Mouse (Mus musculus): ENCODE data around the gene Rdh16f2.
"Not testable (repeated sequence)": the region's sequence is repeated elsewhere in the genome, so short reads cannot be mapped to it uniquely, and the experiment has no call there.

Gene Rdh16f2

GRCm38 (mm10) chr10:127866232-127866631 lies at the start of gene Rdh16f2:
TSS of gene Rdh16f2 (plus strand) at chr10:127866474.
- no peak for DNase-seq

GRCm38 (mm10) chr10:127817268-127817910 lies 48.9 kb upstream of the Rdh16f2 start:
- DNase-seq, result not testable (repeated sequence)

GRCm38 (mm10) chr10:127821806-127822205 lies 44.5 kb upstream of the Rdh16f2 start:
- not testable (repeated sequence) for DNase-seq

GRCm38 (mm10) chr10:127825386-127825785 lies 40.9 kb upstream of the Rdh16f2 start:
- DNase-seq, result peak in 1 of 2 experiments; percentile 26

GRCm38 (mm10) chr10:127829121-127829520 lies 37.2 kb upstream of the Rdh16f2 start:
- peak in 1 of 2 experiments; percentile 14 for DNase-seq

DNA sequence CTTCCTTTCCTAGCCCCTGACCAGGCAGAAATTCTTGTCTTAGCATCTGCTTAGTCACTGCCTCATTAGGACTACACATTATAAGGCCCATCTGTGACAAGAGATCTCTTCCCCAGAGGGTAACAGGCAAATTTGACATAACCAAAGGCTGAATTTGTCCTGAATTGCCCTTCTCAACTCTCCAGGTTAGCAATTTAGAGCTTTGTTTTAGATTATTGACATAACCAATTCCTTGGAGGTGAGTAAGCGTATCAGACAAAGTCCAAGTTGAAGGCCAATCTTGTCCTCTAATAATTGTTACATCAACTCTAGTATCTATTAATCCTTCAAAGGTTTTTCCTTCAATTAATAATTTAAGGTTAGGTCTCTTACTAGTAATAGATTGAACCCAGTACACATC lies 32.1 kb upstream of the Rdh16f2 start:
- not testable (repeated sequence) for DNase-seq

DNA sequence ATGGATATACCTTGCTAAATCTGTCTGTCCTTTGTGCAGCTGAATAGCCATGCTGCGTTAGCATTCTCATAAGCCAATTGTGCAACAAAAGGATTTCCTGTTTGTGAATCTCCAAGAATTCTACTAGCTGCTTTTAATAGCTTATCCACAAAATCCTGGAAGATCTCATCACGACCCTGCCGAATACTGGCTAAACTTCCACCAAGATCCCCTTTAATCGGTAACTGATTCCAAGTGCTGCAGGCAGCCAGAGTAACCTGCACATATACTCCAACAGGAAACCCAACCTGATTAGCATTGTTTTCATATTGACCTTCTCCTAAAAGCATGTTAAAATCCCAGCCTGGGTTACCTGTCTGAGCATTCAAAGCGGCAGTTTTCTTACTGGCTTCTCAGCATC lies 31.0 kb upstream of the Rdh16f2 start:
- DNase-seq, result no peak

- not testable (repeated sequence) for DNase-seq
Measured at GRCm38 (mm10) chr10:127837793-127838192, 28.5 kb upstream of the Rdh16f2 start.

DNA sequence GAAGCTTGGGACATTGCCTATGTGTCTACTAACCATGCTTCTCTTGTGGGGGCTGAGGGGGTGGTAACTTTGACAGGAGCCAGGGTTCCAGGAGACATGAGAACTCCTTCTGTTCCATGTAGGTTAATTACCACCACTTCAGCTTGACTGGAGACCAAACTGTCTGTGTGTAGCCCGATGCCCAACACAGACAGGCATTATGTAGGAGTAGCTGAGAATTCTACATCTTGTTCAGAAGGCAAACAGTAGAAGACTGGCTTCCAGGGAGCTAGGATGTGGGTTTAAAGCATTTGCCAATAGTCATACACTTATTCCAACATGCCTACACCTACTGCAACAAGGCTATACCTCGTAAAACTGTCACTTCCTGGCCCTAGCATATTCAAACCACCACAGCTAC lies 27.7 kb upstream of the Rdh16f2 start:
- DNase-seq, result no peak

GRCm38 (mm10) chr10:127840776-127841175 lies 25.5 kb upstream of the Rdh16f2 start:
- no peak for DNase-seq

GRCm38 (mm10) chr10:127845945-127846344 lies 20.3 kb upstream of the Rdh16f2 start:
- DNase-seq, result not testable (repeated sequence)

GRCm38 (mm10) chr10:127848089-127848488 lies 18.2 kb upstream of the Rdh16f2 start:
- DNase-seq, result no peak

DNA sequence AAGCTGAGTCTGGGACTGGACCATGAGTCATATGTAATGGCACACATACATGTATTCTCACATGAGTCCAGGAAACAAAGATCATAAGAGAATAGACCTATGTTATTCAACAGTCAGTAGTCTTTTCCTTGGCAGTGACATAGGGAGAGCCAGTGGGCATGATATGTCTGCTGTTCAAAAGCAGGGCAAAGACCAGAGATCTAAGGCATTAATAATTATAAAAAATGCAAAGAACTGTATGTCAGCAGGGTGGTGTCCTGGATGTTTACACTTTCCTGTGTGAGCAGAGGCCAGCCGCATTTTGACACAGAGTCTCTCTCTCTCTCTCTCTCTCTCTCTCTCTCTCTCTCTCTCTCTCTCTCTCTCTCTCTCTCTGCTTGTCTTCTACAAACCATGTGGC lies 16.6 kb upstream of the Rdh16f2 start, which contains the start of gene Rdh19:
Rdh19 (plus strand) TSS at position 301 of the 400 bp plus-strand sequence.
- DNase-seq, result no peak

DNA sequence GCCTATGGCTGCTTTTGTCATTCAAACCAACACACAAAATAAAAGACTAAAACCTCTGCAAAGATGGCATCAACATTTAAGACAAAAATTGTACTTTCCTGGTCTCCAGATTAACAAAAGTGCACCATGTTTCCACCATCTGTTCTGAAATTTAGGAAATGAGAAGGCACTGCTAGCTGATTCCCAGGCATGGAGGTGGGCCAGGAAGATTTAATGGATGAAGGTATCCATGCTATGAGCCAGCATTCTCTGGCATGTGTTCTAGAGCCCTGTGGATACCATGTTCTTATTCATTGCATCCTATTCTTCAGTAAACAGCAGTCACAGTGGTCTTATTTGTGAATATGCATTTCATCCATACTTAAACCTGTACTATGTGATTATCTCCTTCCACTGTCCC lies 9.9 kb upstream of the Rdh16f2 start:
- peak; percentile 36 to 73 for DNase-seq

DNA sequence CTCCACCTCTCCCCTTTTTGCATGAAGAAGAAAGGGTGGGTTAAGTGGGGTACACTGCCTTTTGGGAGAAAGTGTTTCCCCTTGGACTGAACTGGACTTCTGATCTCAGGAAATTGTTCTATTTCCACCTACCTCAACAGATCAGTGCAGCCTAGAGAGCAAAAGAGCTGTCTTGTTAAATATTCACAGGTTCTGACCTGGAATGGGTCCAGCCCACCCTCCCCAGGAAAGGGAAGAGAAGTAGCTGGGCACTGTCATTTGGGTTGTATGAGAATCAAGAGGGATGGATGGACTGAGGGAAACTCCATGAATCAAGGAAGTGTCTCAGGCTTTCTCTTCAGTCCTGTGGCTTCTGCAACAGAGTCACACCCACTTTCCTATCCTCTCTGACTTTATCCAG lies 1.3 kb upstream of the Rdh16f2 start:
- DNase-seq, result no peak

GRCm38 (mm10) chr10:127872484-127872883 lies 6.2 kb downstream of the Rdh16f2 start:
- no peak for DNase-seq

DNA sequence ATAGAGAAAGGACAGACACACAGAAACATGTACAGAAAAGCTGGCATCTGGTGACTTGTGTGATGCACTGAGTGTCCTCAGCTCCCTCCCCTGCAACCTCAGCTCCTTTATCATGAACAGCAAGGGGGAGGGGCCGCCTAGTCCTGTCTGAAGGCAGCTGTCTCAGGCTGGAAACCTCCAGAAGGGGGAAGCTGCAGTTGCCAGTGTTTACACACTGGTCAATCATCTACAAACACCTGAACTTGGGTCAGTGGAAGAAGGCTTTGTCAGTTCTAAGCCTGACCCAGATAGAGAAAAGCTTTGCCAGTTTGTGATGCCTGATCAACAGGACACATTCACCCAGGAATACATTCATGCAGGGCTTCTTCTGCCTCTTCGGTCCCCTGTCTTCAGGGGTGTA lies 11.4 kb downstream of the Rdh16f2 start:
- DNase-seq, result no peak

GRCm38 (mm10) chr10:127878262-127879057 lies 12.2 kb downstream of the Rdh16f2 start:
- no peak for DNase-seq

GRCm38 (mm10) chr10:127879155-127879688 lies 12.9 kb downstream of the Rdh16f2 start:
- DNase-seq, result peak in 1 of 2 experiments; percentile 23

GRCm38 (mm10) chr10:127881041-127881440 lies 14.8 kb downstream of the Rdh16f2 start:
- DNase-seq, result no peak

DNA sequence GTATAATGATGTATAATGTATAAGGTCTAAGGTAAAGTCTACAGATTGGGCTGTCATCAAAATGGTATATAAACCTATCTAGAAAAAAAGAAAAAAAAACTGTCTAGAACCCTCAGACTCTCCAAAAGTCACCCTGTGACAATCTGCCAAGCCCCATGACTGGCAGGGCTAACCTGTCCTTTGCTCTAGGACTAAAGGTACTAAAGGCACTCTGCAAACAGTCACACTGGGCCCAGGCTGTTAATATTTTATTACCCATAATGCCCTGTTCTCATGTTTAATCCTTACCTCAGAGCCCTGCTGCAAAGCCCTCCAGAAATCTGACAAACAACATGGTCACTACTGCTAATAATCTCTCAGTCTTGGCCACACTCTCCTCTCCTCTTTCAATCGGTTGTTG lies 20.3 kb downstream of the Rdh16f2 start:
- DNase-seq, result no peak

DNA sequence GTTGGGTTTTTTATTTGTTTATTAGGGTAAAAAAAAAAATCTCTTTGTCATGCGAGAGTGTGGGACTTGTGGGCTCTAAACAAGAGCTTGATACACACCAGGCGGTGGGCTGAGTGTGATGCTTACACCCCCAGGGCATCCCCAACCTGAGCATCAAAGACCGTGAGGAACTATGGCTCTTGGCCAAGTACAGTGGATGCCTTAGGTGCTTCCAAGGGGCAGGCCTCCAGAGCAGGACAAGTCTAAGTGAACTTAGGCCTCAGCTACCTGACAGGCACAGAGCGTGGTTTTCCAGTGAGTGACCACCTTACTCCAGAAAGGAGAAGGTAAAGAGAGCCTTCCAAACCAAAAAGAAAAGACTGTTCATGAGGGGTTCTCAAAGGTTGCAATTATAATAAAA lies 20.7 kb downstream of the Rdh16f2 start:
- no peak for DNase-seq

- no peak for DNase-seq
Measured at GRCm38 (mm10) chr10:127888605-127889004, 22.3 kb downstream of the Rdh16f2 start, which contains the start of gene Rdh7. TSS of gene Rdh7 (minus strand) at chr10:127888817.

DNA sequence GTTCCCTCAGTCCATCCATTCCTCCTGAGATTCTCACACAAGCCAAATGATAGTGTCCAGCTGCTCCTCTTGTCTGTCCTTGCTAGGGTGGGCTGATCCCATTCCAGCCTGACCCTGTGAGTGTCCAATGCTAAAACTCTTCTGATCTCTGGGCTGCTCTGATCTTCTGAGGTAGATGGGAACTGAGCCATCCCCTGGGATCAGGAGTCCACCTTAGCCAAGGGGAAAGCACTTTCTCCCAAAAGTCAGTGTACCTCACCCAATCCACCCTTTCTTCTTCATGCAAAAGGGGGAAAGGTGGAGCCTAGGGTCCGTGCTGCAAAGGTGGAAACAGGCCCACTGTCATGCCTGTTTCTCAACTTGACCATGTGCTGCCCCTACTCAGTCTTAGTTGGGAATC lies 25.2 kb downstream of the Rdh16f2 start:
- DNase-seq, result no peak
